Mouse (Mus musculus) kidney, adult 8-10 months (tissue): ENCODE measurements at regions not wholly inside any gene's neighbourhood (a gene's known extent, or its start where the extent isn't known, plus 50 kb on each side); places are given as distances from the start of the nearest gene placed in this dataset.

Source experiments
- DNase-seq, 2 experiments: peaks; one replicate each; pipeline ENCODE4 v3.0.0; 2022

DNA sequence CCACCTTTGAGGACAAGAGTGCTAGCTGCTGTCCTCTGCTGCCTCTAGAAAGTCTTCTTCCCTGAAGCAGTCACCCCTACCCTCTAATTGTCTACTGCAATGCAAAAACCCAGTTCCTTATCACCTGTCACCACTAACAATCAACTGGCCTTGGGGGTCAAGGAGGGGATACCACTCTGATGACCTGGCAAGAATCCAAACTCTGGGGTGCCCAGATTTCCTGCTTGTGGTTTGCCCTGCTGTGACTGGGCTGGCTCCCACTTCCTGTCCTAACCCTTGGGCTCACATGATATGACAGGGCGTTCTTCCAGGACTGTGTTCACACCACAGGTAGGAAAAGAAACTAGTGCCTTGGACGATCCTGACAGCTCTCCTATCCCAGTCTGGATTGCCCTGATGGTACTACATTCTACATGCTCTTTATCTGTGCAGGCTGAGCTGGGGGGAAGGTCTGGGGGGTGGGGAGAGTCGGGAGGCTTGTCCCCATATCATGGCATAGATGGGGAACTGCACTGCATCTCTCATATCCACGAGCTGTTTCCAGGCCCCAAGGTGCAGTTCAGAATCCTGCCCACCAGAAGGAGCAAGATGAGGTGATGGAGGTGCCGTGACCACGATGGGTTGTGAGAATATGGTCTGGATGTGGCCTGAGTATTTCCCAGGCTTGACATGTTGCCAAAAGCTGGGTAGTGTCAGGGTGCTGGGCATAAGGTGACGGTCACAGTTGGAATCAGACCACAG is 81.0 kb downstream of the Maf start:
- DNase-seq, result no peak

DNA sequence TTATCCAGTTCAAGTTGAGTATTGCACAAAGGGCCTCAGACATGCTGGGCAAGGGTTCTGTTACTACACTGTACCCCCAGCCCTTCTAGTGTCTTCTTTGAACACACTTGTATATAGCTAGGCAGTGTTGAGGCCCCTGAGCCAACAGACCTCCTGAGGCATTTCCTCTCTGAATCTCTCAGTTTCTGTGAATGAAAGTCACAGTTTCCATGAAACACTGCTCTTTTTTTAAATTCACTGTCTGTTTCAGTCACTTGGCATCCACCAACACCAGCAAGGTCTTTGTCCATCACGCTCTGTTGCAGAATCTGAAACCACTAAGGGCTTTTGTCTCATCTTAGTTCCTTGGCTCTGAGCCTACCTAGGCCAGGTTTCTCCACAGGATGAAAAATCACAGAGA is 82.5 kb downstream of the Maf start:
- DNase-seq, result no peak

DNA sequence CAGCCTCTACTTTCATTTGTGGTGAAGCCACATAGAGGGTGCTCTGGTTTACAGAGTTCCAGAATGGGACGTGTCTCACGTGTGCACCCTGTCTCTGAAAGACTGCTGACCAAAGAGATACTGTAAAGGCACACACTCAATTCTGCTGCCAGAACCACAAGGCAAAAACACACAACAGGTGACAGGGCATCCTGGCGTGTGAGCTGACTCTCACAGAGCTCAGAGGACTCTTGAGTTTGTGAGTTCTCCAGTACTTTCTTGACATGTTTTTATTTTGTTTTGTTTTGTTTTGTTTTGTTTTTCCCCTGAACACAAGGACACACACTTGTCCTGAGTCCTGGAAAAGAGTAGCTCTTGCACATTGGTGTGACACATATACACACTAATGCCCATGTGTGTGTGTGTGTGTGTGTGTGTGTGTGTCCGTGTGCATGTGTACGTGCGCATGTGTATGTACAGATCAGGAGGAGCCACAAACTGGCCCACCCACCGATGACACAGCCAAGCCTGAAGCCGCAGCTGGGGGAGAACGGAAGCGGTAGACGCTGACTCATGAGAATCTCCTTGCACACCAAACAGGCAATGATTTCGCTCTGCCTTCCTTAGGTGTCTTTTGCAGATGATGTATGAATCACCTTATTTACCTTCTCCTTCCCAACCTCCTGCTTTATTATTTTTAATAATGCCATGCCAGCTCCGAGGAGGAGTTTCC is 89.4 kb downstream of the Maf start:
- peak in 1 of 2 experiments; percentile 8 for DNase-seq

- no peak for DNase-seq
Measured at GRCm38 (mm10) chr8:115616871-115617605, 90.6 kb downstream of the Maf start.

DNA sequence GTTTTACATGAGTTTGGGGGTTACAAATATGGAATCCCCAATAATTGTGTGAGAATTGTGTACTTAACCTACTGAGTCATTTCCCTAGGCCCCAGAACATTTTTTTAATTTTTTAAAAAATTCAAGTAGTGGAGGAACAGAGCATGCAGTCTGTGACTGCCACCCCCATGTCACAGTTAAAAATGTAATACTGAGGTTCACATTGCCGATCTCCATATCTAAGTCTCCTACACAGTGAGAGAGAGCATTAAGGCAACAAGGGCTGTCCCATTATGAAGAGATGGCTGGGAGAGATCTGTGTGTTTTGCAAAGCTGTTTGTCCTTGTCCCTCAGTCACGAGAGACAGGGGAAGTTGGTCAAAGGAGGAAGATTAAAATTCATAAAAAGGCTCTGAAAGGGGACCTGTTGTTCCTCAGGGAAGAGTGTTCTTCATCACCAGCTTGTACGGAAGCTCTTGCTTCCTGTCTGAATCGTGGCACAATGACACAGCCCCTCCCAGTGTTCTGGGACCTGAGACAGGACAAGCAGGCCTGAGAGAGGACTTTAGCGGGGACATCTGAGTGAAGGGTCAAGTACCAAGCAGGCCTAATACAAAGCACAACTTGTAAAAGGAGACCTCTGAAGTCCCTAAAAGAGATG is 93.5 kb downstream of the Maf start:
- DNase-seq, result no peak

GRCm38 (mm10) chr8:115612119-115612518 is 95.5 kb downstream of the Maf start:
- no peak for DNase-seq

DNA sequence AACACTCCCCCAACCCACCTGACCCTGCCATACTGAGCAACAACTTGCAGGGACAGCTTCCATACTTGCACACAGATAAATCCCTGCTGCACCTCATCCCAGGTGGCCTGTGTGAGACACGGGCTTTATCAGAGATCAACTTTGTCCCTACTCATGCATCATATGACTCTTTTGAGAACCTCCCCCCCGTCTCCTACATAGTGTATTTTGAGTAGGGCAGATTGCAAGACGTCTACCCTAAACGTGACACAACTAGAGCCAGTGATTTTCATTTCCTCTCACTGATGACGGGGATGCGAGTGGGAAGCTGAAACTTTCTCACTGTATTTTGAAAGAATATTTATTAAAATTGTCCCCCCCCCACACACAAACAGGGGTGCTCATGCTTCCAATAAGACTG is 107.8 kb downstream of the Maf start:
- no peak for DNase-seq

DNA sequence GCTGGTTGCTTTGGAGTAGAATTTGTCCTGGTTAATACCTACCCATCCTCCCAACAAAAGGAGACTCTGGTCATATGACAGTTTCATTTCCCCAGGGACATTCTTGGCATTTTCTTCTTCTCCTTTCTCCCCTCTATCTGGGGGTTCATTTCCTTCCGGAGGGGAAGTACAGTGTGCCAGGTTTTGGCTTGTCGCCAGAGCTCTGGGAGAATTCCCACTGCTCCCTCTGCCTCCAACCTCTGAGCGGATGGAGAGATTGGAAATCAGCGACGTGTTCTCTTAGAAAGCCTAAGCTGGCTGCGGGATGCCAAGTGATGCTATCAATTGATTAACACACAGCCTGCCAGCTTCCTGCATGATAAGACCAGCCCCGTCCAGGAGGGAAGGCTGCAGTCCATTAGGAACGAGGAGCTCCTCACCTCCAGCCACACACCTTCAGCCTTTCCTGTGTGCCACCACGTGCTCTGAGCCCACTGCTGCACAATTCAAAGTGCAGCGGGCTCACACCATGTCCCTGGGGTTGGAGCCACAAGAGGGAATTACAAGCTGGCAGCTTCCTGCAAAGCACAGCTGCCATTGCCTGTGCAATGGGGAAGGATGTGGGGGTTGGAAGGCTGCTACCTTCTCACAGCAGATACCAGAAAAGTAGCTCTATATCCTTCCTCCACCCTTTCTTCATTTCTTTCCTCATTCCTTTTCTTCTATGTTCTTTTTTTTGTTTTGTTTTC is 110.2 kb downstream of the Maf start:
- DNase-seq, result no peak

DNA sequence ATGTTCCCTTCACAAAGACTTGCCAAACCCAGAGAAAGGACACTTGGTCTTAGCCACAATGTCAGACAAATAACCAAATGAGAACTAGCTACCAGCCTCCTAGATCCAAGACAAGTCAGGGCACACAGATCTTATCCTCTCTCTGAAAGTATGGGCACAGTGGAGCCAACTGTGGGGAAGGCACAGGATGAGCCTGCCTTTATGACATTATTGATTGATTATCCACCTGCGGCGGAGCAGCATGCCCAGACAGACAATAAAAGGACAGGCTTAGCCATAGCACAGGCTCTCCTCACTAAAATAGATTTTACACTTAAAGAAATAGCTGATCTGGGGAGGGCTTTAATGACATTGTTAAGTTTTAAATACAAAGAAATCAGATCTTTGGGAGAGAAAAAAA is 117.9 kb downstream of the Maf start:
- DNase-seq, result no peak

GRCm38 (mm10) chr8:115589076-115589475 is 118.5 kb downstream of the Maf start:
- DNase-seq, result no peak

DNA sequence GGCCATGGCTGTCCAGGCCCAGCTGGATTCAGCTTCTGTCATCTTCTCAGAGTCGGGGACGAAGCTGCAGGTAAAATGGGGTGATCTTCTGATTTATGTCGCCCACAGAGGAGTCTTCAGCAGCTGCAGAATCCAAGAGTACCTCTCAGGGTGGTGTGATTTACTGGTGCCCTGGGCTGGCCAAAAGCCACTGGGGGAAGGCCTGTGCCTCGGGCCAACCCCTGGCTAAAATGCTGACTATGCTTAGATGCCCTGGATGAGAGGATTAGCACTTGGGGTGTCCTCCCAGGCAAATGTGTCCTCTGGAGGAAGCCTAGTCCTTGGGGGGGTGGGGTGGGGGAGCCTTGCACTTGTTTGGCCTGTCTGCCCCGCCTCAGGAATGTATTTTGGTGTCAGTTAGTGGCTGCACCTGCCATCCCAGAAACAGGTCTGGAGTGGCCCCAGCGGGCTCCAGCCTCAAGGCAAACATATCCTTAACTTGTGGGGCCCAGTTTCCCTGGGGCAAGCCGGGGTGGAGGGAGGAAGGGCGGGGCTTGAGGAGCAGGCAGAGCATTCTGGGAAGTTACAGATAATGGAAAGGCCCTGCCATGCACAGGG is 123.2 kb downstream of the Maf start:
- no peak for DNase-seq

- no peak for DNase-seq
Measured at GRCm38 (mm10) chr8:115583221-115583620, 124.4 kb downstream of the Maf start.

- no peak for DNase-seq
Measured at GRCm38 (mm10) chr8:115581940-115582517, 125.6 kb downstream of the Maf start.

GRCm38 (mm10) chr8:115568394-115568793 is 139.2 kb downstream of the Maf start:
- DNase-seq, result no peak

- no peak for DNase-seq
Measured at GRCm38 (mm10) chr8:115565768-115566167, 141.8 kb downstream of the Maf start.

DNA sequence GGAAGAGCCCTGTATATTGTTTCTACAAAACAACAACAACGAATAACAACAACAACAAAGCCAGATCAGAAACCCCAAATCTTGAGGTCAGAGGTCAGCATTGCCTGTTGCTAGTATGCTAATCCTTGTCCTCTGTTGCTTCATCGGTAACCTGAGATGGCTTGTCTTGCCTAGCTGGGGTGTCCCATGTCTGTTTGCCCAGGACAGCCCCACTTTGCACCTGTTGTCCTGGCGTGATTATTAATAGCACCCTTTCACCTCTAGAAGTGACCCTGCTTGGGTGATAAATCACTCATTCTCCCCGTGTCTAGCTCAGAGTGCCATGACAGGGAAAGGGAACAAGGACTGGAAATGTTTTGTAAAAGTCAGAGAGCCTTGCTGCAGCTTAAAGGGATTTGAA is 145.2 kb downstream of the Maf start:
- DNase-seq, result no peak

DNA sequence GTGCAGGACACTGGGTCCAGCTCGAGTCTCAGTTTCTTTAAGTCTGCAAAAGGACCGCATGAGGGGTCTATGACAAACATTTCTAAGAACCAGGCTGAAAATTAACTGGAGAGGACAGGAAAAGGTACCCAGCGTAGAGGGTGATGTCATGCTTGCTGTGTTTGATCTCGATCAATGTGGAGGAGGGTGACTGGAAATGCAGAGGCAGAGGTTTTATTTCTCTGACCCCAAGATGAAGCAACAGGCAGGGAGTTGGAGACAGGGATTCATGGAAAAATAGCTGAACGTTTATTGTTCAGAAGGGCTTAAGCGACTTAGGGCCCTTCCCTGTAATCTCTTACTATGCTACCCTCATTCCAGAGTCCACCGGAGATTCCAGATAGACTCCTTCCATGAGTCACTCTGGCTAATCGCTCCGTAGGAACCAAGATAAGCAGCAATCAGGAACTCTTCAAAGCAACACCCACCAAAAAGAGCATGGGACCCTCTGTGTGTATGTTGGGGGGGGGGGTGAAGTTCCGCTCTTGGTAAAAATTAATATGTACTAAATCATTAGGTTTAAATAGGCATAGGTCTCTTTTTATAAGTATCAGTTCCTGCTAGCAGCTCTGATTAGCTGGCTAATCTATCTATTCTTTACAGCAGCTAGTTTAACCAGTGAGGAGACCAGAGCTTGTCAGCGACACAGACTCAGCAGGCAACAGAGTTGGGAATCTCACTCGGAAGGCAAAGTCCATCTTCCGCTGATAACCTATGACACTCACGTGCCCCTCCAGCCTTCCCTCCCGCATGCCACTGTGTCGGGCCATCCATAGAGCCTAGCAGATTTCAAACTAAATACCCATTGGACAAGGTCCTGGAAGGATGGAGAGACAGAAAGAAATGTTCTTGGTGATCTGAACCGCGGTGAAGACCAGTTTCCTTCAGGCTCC is 146.3 kb downstream of the Maf start:
- DNase-seq, result no peak

DNA sequence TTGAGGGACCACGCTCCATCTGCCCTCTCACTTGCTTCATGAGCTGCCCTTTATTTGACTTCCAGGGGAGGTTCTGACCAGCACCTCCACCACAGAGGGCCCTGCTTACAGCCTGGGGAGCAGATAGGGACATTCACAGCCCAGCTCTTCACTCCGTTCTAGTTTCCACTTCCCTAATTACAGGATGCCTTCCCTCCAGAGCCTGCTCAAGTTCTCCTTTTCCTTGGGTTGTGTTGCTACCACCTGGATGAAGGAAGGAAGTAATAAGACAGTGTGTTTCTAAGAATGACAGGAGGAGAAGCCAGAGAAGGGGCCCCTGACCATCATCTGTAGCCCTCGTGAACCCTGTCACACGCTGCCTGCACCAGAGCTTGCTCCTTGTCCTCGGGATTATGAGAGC is 152.1 kb downstream of the Maf start:
- DNase-seq, result no peak

DNA sequence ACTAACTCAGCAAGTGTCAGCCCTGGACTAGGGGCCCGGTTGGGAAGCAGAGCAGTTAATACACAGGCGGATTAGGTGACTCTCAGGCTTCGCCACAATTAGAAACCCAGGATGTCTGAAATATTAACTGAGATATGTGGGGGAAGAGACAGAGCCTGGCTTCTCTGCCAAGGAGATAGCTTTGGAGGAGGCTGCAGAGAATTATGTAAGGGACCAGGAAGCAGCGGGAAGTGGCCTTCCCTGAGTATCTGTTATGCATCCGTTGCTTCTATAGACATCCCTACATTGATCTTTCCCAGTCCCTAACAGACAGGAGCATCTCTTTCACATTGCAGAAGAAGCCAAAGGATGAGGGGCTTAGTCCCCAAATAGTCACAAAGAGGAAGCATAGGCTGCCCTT is 153.4 kb downstream of the Maf start:
- DNase-seq, result no peak

GRCm38 (mm10) chr8:115551262-115551661 is 156.3 kb downstream of the Maf start:
- peak; percentile 9 to 32 for DNase-seq

GRCm38 (mm10) chr8:115549112-115549511 is 158.5 kb downstream of the Maf start:
- DNase-seq, result no peak
